Mouse (Mus musculus): ENCODE measurements around the gene Zfp771. TPM values are rescaled to one million over a fixed set of nuclear protein-coding genes. Genes with fewer than 3 reads are reported as not detected.
"Not testable (repeated sequence)": the region's sequence is repeated elsewhere in the genome, so short reads cannot be mapped to it uniquely, and the experiment has no call there.

Zfp771 gene
- polyA plus RNA-seq, 1 experiment from 2014 or later = 69.0 TPM

DNA sequence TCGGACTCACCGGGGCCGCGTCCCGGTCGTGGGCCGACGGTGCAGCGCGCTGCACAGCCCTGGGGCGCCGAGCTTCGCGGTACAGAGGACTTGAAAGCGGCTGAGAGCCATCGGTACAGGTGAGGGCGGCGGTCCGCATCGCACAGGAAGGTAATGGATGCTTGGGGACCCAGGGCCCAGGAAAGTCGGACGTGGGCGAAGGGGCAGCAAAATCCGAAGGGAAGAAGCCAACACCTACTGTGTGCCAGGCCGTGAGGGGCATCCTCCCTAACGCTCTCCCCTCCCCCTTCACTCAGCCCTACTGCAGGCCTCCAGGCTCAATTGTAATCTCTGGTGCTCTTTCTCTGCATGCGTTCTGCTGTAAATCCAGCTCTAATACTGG lies 10.7 kb upstream of the Zfp771 start:
- DNase-seq (ENCODE audit: low spot score) = no peak
- H3K9me3 ChIP-seq (ENCODE audit: control insufficient read depth, low read length) = peaks cover 2% of the 10 kb centered on the region; the same call in 1 of the 2 replicates
- H3K27me3 ChIP-seq (ENCODE audit: control insufficient read depth, insufficient read depth, low read length) = no peaks in the 10 kb centered on the region
- H3K27ac ChIP-seq (replicated peaks; ENCODE audit: low read depth, low read length) = peak overlapping the region; percentile 98
- peak overlapping the region; percentile 70 for H3K4me2 ChIP-seq (ENCODE audit: low read depth, severe bottlenecking)
- peak; percentile 27; the same call in 1 of the 2 replicates for ATAC-seq (ENCODE audit: insufficient number of reproducible peaks, low FRiP score, low TSS enrichment, low read depth)
- H3K4me3 ChIP-seq (ENCODE audit: low read depth, low read length) = peak overlapping the region; percentile 94
- under 1% methylated on average over 27 of the region's 27 CpGs for WGBS
- H3K4me1 ChIP-seq (ENCODE audit: control insufficient read depth, insufficient read depth, low read length) = peaks cover 7% of the 10 kb centered on the region
- peak overlapping the region; percentile 96 for H3K9ac ChIP-seq (ENCODE audit: low read length)
- H3K36me3 ChIP-seq (ENCODE audit: control insufficient read depth, insufficient read depth, low read length) = peaks cover 44% of the 10 kb centered on the region

DNA sequence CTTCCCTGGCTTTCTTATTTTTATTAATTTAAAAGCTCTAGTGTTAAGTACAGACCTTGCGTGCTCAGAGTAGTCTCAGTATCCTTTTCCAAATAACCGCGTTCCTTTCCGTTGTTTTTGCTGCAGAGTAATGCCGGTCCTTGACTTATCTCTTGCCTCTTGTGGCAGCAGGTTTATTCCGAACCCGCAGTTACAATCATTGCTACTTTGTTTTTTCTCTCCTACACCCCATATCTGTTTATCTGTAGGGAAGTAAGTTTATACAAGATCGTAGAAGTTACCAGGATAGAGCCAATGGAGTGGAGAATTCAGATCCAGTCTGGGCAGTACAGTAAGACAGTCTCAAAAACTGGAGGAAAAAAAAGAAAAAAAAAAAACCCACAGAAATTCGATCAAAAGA lies 10.3 kb upstream of the Zfp771 start:
- 8% methylated on average over 9 of the region's 9 CpGs for WGBS
- H3K4me1 ChIP-seq (ENCODE audit: control insufficient read depth, insufficient read depth, low read length) = peaks cover 7% of the 10 kb centered on the region
- peak overlapping the region; percentile 70 for H3K4me2 ChIP-seq (ENCODE audit: low read depth, severe bottlenecking)
- H3K4me3 ChIP-seq (ENCODE audit: low read depth, low read length) = peak overlapping the region; percentile 94
- peak overlapping the region; percentile 98; the same call in 1 of the 2 replicates for H3K27ac ChIP-seq (replicated peaks; ENCODE audit: low read depth, low read length)
- peaks cover 2% of the 10 kb centered on the region; the same call in 1 of the 2 replicates for H3K9me3 ChIP-seq (ENCODE audit: control insufficient read depth, low read length)
- ATAC-seq (ENCODE audit: insufficient number of reproducible peaks, low FRiP score, low TSS enrichment, low read depth) (no peak), DNase-seq (ENCODE audit: low spot score) (no peak)
- peaks cover 47% of the 10 kb centered on the region for H3K36me3 ChIP-seq (ENCODE audit: control insufficient read depth, insufficient read depth, low read length)
- H3K9ac ChIP-seq (ENCODE audit: low read length) = peak overlapping the region; percentile 96
- H3K27me3 ChIP-seq (ENCODE audit: control insufficient read depth, insufficient read depth, low read length) = no peaks in the 10 kb centered on the region

DNA sequence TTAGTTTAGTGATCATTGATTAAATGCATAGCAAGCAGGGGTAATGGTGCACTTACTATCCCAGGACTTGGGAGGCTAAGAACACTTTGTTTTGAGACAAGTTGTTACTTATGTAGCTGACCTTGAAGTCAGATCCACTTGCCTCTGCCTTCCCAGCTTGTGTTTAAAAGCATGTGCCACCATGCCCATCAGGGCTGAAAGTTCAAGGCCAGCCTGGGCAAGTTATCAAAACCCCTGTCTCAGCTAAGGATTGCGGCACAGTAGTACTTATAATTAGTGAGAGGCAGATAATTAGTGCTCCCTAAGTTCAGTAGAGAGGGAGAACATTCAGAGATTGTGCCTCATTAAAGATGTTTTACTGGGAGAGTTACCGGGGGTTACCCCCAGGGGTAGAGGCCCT lies 9.3 kb upstream of the Zfp771 start:
- Histone ChIP-seq H3K9me3 (ENCODE audit: control insufficient read depth, low read length) (peaks cover 2% of the 10 kb centered on the region; the same call in 1 of the 2 replicates), H3K9ac (ENCODE audit: low read length) (no peak overlapping the region), H3K4me1 (ENCODE audit: control insufficient read depth, insufficient read depth, low read length) (peaks cover 7% of the 10 kb centered on the region), H3K4me3 (ENCODE audit: low read depth, low read length) (0 out of 2 replicates have a peak overlapping the region, but pooled peaks have one; percentile 94), H3K36me3 (ENCODE audit: control insufficient read depth, insufficient read depth, low read length) (peaks cover 40% of the 10 kb centered on the region), H3K27me3 (ENCODE audit: control insufficient read depth, insufficient read depth, low read length) (no peaks in the 10 kb centered on the region), H3K27ac (replicated peaks; ENCODE audit: low read depth, low read length) (no peak overlapping the region), H3K4me2 (ENCODE audit: low read depth, severe bottlenecking) (no peak overlapping the region)
- 94% methylated on average over 2 of the region's 2 CpGs for WGBS
- ATAC-seq (ENCODE audit: insufficient number of reproducible peaks, low FRiP score, low TSS enrichment, low read depth) = no peak
- no peak for DNase-seq (ENCODE audit: low spot score)

DNA sequence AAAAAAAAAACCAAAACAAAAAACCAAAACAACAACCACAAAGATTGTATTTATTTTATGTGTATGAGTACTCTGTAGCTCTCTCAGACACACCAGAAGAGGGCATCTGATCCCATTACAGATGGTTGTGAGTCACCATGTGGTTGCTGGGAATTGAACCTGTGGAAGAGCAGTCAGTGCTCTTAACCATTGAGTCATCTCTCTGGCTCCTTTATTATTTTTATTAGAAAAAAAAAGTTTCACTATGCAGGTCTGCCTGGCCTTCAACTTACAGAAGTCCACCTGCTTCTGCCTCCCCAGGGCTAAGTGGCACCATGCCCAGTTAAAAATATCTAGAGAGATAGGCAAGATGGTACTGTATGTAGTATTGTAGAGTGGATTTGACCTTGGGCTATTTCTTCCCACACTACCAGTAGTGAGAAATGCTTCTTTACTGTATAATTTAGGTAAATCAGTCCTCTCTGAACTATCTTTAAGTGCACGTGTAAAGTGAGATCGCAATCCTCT lies 660 bp upstream of the Zfp771 start:
- H3K27me3 ChIP-seq (ENCODE audit: control insufficient read depth, insufficient read depth, low read length) = no peaks in the 10 kb centered on the region
- peak overlapping the region; percentile 71; the same call in 1 of the 2 replicates for H3K4me2 ChIP-seq (ENCODE audit: low read depth, severe bottlenecking)
- WGBS = 32% methylated on average over 2 of the region's 2 CpGs
- H3K9me3 ChIP-seq (ENCODE audit: control insufficient read depth, low read length) = no peaks in the 10 kb centered on the region
- no peak overlapping the region for H3K4me3 ChIP-seq (ENCODE audit: low read depth, low read length)
- peak overlapping the region; percentile 87 for H3K27ac ChIP-seq (replicated peaks; ENCODE audit: low read depth, low read length)
- peaks cover 6% of the 10 kb centered on the region; the same call in 1 of the 2 replicates for H3K36me3 ChIP-seq (ENCODE audit: control insufficient read depth, insufficient read depth, low read length)
- peak overlapping the region; percentile 91; the same call in 1 of the 2 replicates for H3K9ac ChIP-seq (ENCODE audit: low read length)
- ATAC-seq (ENCODE audit: insufficient number of reproducible peaks, low FRiP score, low TSS enrichment, low read depth) (no peak), DNase-seq (ENCODE audit: low spot score) (no peak)
- peaks cover 9% of the 10 kb centered on the region; the same call in 1 of the 2 replicates for H3K4me1 ChIP-seq (ENCODE audit: control insufficient read depth, insufficient read depth, low read length)

DNA sequence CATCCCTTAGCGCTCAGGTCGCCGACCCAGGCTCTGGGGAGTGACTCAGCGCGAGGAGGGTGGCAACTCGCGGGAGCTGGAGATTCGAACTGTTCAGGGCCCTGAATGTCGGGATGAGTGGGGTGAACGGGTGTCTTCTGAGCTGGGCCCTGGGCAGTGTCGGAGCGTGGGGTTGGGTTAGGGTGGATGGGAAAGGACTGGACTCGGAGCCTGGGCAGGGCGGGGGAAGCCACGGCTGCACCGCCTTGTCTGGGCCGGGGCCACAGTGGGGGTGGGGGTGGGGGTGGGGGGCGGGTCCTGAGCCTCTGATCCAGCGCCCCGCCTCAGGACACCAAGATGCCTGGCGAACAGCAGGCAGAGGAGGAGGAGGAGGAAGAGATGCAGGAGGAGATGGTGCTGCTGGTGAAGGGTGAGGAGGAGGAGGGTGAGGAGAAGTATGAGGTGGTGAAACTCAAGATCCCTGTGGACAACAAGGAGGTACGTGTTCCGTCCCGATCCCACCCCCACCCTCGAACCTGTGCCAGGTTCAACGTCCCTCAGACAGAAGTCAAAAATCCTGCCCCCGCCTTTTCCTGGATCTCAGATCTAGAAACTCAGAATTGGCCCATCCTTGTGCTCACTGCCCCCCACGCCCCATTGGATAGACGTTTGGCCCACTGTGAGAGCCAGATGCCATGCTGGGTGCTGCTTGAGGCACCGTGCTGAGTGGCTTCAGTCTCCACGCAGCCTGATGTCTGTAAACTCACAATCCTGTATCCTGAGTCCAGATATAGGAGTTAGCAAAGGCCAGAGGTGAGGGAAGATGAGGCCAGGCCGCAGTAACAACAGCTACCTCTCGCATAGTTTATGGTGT lies 810 bp downstream of the Zfp771 start:
- Histone ChIP-seq H3K9ac (ENCODE audit: low read length) (peak overlapping the region; percentile 91), H3K4me2 (ENCODE audit: low read depth, severe bottlenecking) (peak overlapping the region; percentile 71), H3K27me3 (ENCODE audit: control insufficient read depth, insufficient read depth, low read length) (no peaks in the 10 kb centered on the region), H3K4me1 (ENCODE audit: control insufficient read depth, insufficient read depth, low read length) (peaks cover 9% of the 10 kb centered on the region; the same call in 1 of the 2 replicates), H3K9me3 (ENCODE audit: control insufficient read depth, low read length) (no peaks in the 10 kb centered on the region), H3K36me3 (ENCODE audit: control insufficient read depth, insufficient read depth, low read length) (0 out of 2 replicates have a peak, but pooled peaks cover 4% of the 10 kb centered on the region), H3K4me3 (ENCODE audit: low read depth, low read length) (peak overlapping the region; percentile 90), H3K27ac (replicated peaks; ENCODE audit: low read depth, low read length) (peak overlapping the region; percentile 81)
- peak; percentile 73 for ATAC-seq (ENCODE audit: insufficient number of reproducible peaks, low FRiP score, low TSS enrichment, low read depth)
- no peak for DNase-seq (ENCODE audit: low spot score)
- 12% methylated on average over 32 of the region's 33 CpGs for WGBS

DNA sequence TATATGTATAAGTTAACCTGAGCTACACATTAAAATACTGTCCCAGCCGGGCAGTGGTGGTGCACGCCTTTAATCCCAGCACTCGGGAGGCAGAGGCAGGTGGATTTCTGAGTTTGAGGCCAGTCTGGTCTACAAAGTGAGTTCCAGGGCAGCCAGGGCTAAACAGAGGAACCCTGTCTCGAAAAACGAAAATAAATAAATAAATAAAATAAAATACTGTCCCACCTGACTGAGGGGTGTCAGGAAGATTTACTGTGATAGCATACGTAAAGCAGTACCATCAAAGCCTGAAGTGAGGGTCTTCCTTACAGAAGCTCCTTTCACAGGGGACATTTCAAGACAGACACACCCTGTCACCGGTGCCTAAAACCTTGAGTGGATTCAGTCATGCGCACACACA lies 6.4 kb downstream of the Zfp771 start:
- not testable (repeated sequence) for H3K4me3 ChIP-seq (ENCODE audit: low read depth, low read length); H3K9me3 ChIP-seq (ENCODE audit: control insufficient read depth, low read length); H3K4me2 ChIP-seq (ENCODE audit: low read depth, severe bottlenecking); H3K27ac ChIP-seq (replicated peaks; ENCODE audit: low read depth, low read length); H3K9ac ChIP-seq (ENCODE audit: low read length); H3K36me3 ChIP-seq (ENCODE audit: control insufficient read depth, insufficient read depth, low read length); ATAC-seq (ENCODE audit: insufficient number of reproducible peaks, low FRiP score, low TSS enrichment, low read depth); H3K27me3 ChIP-seq (ENCODE audit: control insufficient read depth, insufficient read depth, low read length); DNase-seq (ENCODE audit: low spot score); H3K4me1 ChIP-seq (ENCODE audit: control insufficient read depth, insufficient read depth, low read length)
- WGBS = 90% methylated on average over 8 of the region's 8 CpGs

DNA sequence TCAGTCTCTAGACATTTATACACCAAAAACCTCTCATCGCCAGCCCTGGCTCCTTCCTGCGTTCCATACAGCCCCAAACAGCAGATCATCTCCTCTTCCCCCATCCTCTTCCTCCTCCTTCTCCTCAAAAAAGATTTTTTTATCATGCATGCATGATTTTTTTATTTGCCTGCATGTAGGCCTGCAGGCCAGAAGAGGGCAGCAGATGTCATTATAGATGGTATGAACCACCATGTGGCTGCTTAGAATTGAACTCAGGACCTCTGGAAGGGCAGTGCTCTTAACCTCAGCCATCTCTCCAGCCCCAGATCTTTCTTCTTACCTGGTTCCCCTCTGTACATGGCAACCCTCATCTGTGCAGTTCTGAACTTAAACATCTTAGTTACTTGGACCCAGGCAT lies 8.3 kb downstream of the Zfp771 start:
- H3K36me3 ChIP-seq (ENCODE audit: control insufficient read depth, insufficient read depth, low read length) = peaks cover 5% of the 10 kb centered on the region
- ATAC-seq (ENCODE audit: insufficient number of reproducible peaks, low FRiP score, low TSS enrichment, low read depth) (no peak), DNase-seq (ENCODE audit: low spot score) (no peak)
- no peaks in the 10 kb centered on the region for H3K27me3 ChIP-seq (ENCODE audit: control insufficient read depth, insufficient read depth, low read length)
- WGBS = 88% methylated on average over 2 of the region's 2 CpGs
- no peak overlapping the region for H3K4me2 ChIP-seq (ENCODE audit: low read depth, severe bottlenecking)
- no peak overlapping the region for H3K4me3 ChIP-seq (ENCODE audit: low read depth, low read length)
- H3K4me1 ChIP-seq (ENCODE audit: control insufficient read depth, insufficient read depth, low read length) = peaks cover 6% of the 10 kb centered on the region; the same call in 1 of the 2 replicates
- no peaks in the 10 kb centered on the region for H3K9me3 ChIP-seq (ENCODE audit: control insufficient read depth, low read length)
- no peak overlapping the region for H3K27ac ChIP-seq (replicated peaks; ENCODE audit: low read depth, low read length)
- no peak overlapping the region for H3K9ac ChIP-seq (ENCODE audit: low read length)

DNA sequence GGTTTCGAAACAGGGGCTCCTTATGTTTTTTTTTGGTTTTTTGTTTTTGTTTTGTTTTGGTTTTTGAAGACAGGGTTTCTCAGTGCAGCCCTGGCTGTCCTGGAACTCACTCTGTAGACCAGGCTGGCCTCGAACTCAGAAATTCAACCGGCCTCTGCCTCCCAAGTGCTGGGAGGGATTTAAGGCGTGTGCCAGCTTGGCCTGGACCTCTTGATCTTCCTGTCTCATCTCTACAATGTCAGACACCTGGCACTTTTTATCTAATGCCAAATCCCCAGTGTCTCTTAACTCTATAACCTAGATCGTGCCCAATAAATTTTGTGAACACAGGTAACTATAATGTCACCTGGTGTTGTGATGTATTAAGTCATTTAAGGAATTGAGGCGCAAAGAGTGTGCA lies 9.3 kb downstream of the Zfp771 start:
- WGBS = 84% methylated on average over 6 of the region's 6 CpGs
- H3K27ac ChIP-seq (replicated peaks; ENCODE audit: low read depth, low read length) = no peak overlapping the region
- peak overlapping the region; percentile 68; the same call in 1 of the 2 replicates for H3K9ac ChIP-seq (ENCODE audit: low read length)
- no peak for DNase-seq (ENCODE audit: low spot score)
- peak overlapping the region; percentile 82 for H3K4me2 ChIP-seq (ENCODE audit: low read depth, severe bottlenecking)
- no peaks in the 10 kb centered on the region for H3K27me3 ChIP-seq (ENCODE audit: control insufficient read depth, insufficient read depth, low read length)
- H3K4me3 ChIP-seq (ENCODE audit: low read depth, low read length) = peak overlapping the region; percentile 54
- peaks cover 6% of the 10 kb centered on the region; the same call in 1 of the 2 replicates for H3K4me1 ChIP-seq (ENCODE audit: control insufficient read depth, insufficient read depth, low read length)
- no peaks in the 10 kb centered on the region for H3K9me3 ChIP-seq (ENCODE audit: control insufficient read depth, low read length)
- H3K36me3 ChIP-seq (ENCODE audit: control insufficient read depth, insufficient read depth, low read length) = peaks cover 7% of the 10 kb centered on the region
- ATAC-seq (ENCODE audit: insufficient number of reproducible peaks, low FRiP score, low TSS enrichment, low read depth) = 0 out of 2 replicates have a peak, but pooled peaks have one; percentile 15
